Mouse (Mus musculus) olfactory bulb, adult 2 months (tissue): ENCODE results near the gene Bag3.

ENCODE experiments used
- CTCF ChIP-seq: fragments of 200-500 bp; IDR thresholded peaks from 2 replicates; pipeline ENCODE4 v1.5.1; 2012; ENCODE audit warnings: low read depth, mild to moderate bottlenecking, low read length, moderate library complexity; ENCODE audit not compliant: insufficient read depth
- POLR2A ChIP-seq: fragments of 200-500 bp; IDR thresholded peaks from 2 replicates; pipeline ENCODE4 v1.6.1; 2012; ENCODE audit warnings: mild to moderate bottlenecking, low read depth, low read length, moderate library complexity; ENCODE audit not compliant: insufficient read depth

- TF ChIP-seq POLR2A: no peak
- no peak for TF ChIP-seq CTCF
Measured at GRCm38 (mm10) chr7:128543961-128544360, 20.5 kb downstream of the Bag3 start.
